Mouse (Mus musculus) ES-E14 (cell line): ENCODE results near the gene Hlcs. TPM values are rescaled to one million over a fixed set of nuclear protein-coding genes. Genes with fewer than 3 reads are reported as not detected.

Experiments used
- DNase-seq: peaks from one replicate; pipeline ENCODE4 v3.0.0-alpha.2; 2013; ENCODE audit warnings: low read depth, low spot score
- H3K27ac ChIP-seq: 2 replicates; pipeline ENCODE4 v1.5.1; 2012; ENCODE audit warnings: low read depth, mild to moderate bottlenecking, low read length, moderate library complexity, mixed read lengths; ENCODE audit not compliant: poor library complexity, insufficient read depth, severe bottlenecking
- H3K36me3 ChIP-seq: 2 replicates; pipeline ENCODE4 v1.6.1; 2012; ENCODE audit warnings: mild to moderate bottlenecking, low read length, moderate library complexity, mixed read lengths; ENCODE audit not compliant: control insufficient read depth, poor library complexity, insufficient read depth, severe bottlenecking
- H3K4me1 ChIP-seq, 2 experiments: fragments of 150-350 bp in 1 of 2; sonication (generic) in 1 of 2; 2 replicates each; pipeline ENCODE4 v1.6.1; 2012; ENCODE audit warnings: low read length in 2 of 2, mild to moderate bottlenecking in 1 of 2, mixed read lengths in 1 of 2; ENCODE audit not compliant: control insufficient read depth in 2 of 2, insufficient read depth in 2 of 2, poor library complexity in 1 of 2
- H3K4me3 ChIP-seq, 2 experiments: fragments of 150-350 bp in 1 of 2; sonication (generic) in 1 of 2; 2 replicates each; pipeline ENCODE4 v1.5.1; 2012; ENCODE audit warnings: low read length in 2 of 2, low read depth in 1 of 2, mild to moderate bottlenecking in 1 of 2, mixed read lengths in 1 of 2; ENCODE audit not compliant: insufficient read depth in 1 of 2, poor library complexity in 1 of 2, severe bottlenecking in 1 of 2
- H3K9ac ChIP-seq: 2 replicates; pipeline ENCODE4 v1.6.1; 2012; ENCODE audit warnings: low read depth, mild to moderate bottlenecking, low read length, mixed read lengths; ENCODE audit not compliant: poor library complexity, insufficient read depth, severe bottlenecking
- H3K9me3 ChIP-seq: fragments of 150-350 bp; sonication (generic); 2 replicates; pipeline ENCODE4 v1.6.1; 2012; ENCODE audit warnings: low read depth, mild to moderate bottlenecking, low read length; ENCODE audit not compliant: control insufficient read depth, insufficient read depth
- CHD2 ChIP-seq: IDR thresholded peaks from 2 replicates; pipeline ENCODE4 v1.6.1; 2014; ENCODE audit warnings: mild to moderate bottlenecking, low read depth, low read length, inconsistent platforms
- HCFC1 ChIP-seq: IDR thresholded peaks from 2 replicates; pipeline ENCODE4 v1.6.1; 2012; ENCODE audit warnings: low read length, inconsistent platforms, borderline replicate concordance; ENCODE audit not compliant: insufficient read depth
- MAFK ChIP-seq: IDR thresholded peaks from 2 replicates; pipeline ENCODE4 v1.6.1; 2014; ENCODE audit warnings: mild to moderate bottlenecking, low read depth, low read length, inconsistent platforms; ENCODE audit not compliant: insufficient read depth
- ZC3H11A ChIP-seq: IDR thresholded peaks from 2 replicates; pipeline ENCODE4 v1.6.1; 2012; ENCODE audit warnings: low read depth, mild to moderate bottlenecking, inconsistent platforms, low read length, borderline replicate concordance
- ZNF384 ChIP-seq: IDR thresholded peaks from 2 replicates; pipeline ENCODE4 v1.6.1; 2012; ENCODE audit warnings: low read depth, low read length, inconsistent platforms
- in situ Hi-C, 2 experiments: fragments of 600-800 bp; cut with MboI; formaldehyde crosslinking; loops; one replicate each; pipeline ENCODE4 v1.15.1; 2025; ENCODE audit warnings: low sequenced_read_pairs in 2 of 2, inconsistent platforms in 1 of 2; ENCODE audit not compliant: unreplicated experiment in 2 of 2
- total RNA-seq: library from RNA; depleted of rRNA; stranded (reverse); fragments of 300-350 nt; gene quantifications from 2 replicates; pipeline ENCODE4 v1.2.3, GENCODE M21; 2012

Hlcs gene
- total RNA-seq, 1 experiment: 5.2 TPM

GRCm38 (mm10) chr16:94180122-94180870, 133.1 kb downstream of the Hlcs start:
- Histone ChIP-seq H3K4me1 (peaks cover 3 to 8% of the 10 kb centered on the region in 2 experiments; a peak in 2 of 4 replicates), H3K9ac (no peak overlapping the region), H3K27ac (no peak overlapping the region), H3K4me3 (no peak overlapping the region), H3K36me3 (no peaks in the 10 kb centered on the region), H3K9me3 (no peaks in the 10 kb centered on the region)
- in situ Hi-C loops: no loop called here
- no peak for DNase-seq
- TF ChIP-seq HCFC1 (no peak), ZC3H11A (no peak), CHD2 (no peak), ZNF384 (no peak), MAFK (no peak)

- no peak for DNase-seq
- in situ Hi-C loops: no loop called here
- Histone ChIP-seq H3K27ac (no peak overlapping the region), H3K4me3 (no peak overlapping the region), H3K36me3 (no peaks in the 10 kb centered on the region), H3K4me1 (peaks cover 3 to 8% of the 10 kb centered on the region in 2 experiments; a peak in 2 of 4 replicates), H3K9ac (no peak overlapping the region), H3K9me3 (no peaks in the 10 kb centered on the region)
- TF ChIP-seq CHD2: no peak
- no peak for TF ChIP-seq MAFK
- no peak for TF ChIP-seq ZNF384
- TF ChIP-seq ZC3H11A: no peak
- TF ChIP-seq HCFC1: no peak
These were observed 133.8 kb downstream of the Hlcs start for GRCm38 (mm10) chr16:94179341-94180121.

GRCm38 (mm10) chr16:94178441-94179220, 134.7 kb downstream of the Hlcs start:
- in situ Hi-C loops: no loop called here
- TF ChIP-seq ZC3H11A: no peak
- no peak for TF ChIP-seq CHD2
- TF ChIP-seq ZNF384: no peak
- TF ChIP-seq HCFC1: no peak
- DNase-seq: no peak
- no peaks in the 10 kb centered on the region for H3K36me3 ChIP-seq
- H3K9ac ChIP-seq: no peak overlapping the region
- H3K9me3 ChIP-seq: no peaks in the 10 kb centered on the region
- no peak overlapping the region for H3K4me3 ChIP-seq
- no peak overlapping the region for H3K27ac ChIP-seq
- peaks cover 3 to 8% of the 10 kb centered on the region in 2 experiments; a peak in 2 of 4 replicates for H3K4me1 ChIP-seq

- DNase-seq: no peak
- Histone ChIP-seq H3K4me1 (peaks cover 3 to 8% of the 10 kb centered on the region in 2 experiments; a peak in 2 of 4 replicates), H3K9me3 (no peaks in the 10 kb centered on the region), H3K36me3 (no peaks in the 10 kb centered on the region), H3K4me3 (no peak overlapping the region), H3K9ac (no peak overlapping the region), H3K27ac (no peak overlapping the region)
- TF ChIP-seq HCFC1 (no peak), CHD2 (no peak), ZNF384 (no peak), MAFK (no peak), ZC3H11A (no peak)
- in situ Hi-C loops: no loop called here
These were observed 136.1 kb downstream of the Hlcs start for GRCm38 (mm10) chr16:94176997-94177857.
